Mouse (Mus musculus): ENCODE results near the gene Cend1.
"Not testable (repeated sequence)": the region's sequence is repeated elsewhere in the genome, so short reads cannot be mapped to it uniquely, and the experiment has no call there.

Cend1 gene

GRCm38 (mm10) chr7:141426948-141427730 is 2.2 kb downstream of the Cend1 start:
- DNase-seq, result no peak

- DNase-seq, result no peak
Measured at GRCm38 (mm10) chr7:141423811-141424210, 5.5 kb downstream of the Cend1 start.

GRCm38 (mm10) chr7:141420030-141420702 is 9.1 kb downstream of the Cend1 start:
- no peak for DNase-seq

- peak; percentile 70 for DNase-seq
Measured at GRCm38 (mm10) chr7:141418970-141419369, 10.3 kb downstream of the Cend1 start.

- DNase-seq, result no peak
Measured at GRCm38 (mm10) chr7:141417731-141418681, 11.3 kb downstream of the Cend1 start.

- DNase-seq, result no peak
Measured at GRCm38 (mm10) chr7:141416144-141416841, 13.0 kb downstream of the Cend1 start.

- peak; percentile 100 for DNase-seq
Measured at GRCm38 (mm10) chr7:141413809-141414584, 15.3 kb downstream of the Cend1 start, which contains the start of gene Gatd1. Gene Gatd1, minus strand, starts transcription at chr7:141414136.

- DNase-seq, result no peak
Measured at GRCm38 (mm10) chr7:141413331-141413730, 16.0 kb downstream of the Cend1 start.

- DNase-seq, result no peak
Measured at GRCm38 (mm10) chr7:141411667-141412066, 17.6 kb downstream of the Cend1 start.

GRCm38 (mm10) chr7:141410631-141411030 is 18.7 kb downstream of the Cend1 start:
- no peak for DNase-seq

- peak; percentile 86 for DNase-seq
Measured at GRCm38 (mm10) chr7:141408833-141409232, 20.5 kb downstream of the Cend1 start.

- not testable (repeated sequence) for DNase-seq
Measured at GRCm38 (mm10) chr7:141407670-141408069, 21.6 kb downstream of the Cend1 start.

GRCm38 (mm10) chr7:141405466-141405865 is 23.8 kb downstream of the Cend1 start:
- DNase-seq, result no peak

- peak; percentile 56 for DNase-seq
Measured at GRCm38 (mm10) chr7:141403305-141403704, 26.0 kb downstream of the Cend1 start.

- no peak for DNase-seq
Measured at GRCm38 (mm10) chr7:141395348-141395747, 33.9 kb downstream of the Cend1 start.

- DNase-seq, result peak; percentile 77
Measured at GRCm38 (mm10) chr7:141394771-141395170, 34.5 kb downstream of the Cend1 start.

- no peak for DNase-seq
Measured at GRCm38 (mm10) chr7:141394158-141394557, 35.1 kb downstream of the Cend1 start.

- no peak for DNase-seq
Measured at GRCm38 (mm10) chr7:141392552-141393222, 36.6 kb downstream of the Cend1 start.

- peak; percentile 92 for DNase-seq
Measured at GRCm38 (mm10) chr7:141391625-141392551, 37.4 kb downstream of the Cend1 start, which contains the start of gene Taldo1. Gene Taldo1, plus strand, starts transcription at chr7:141392199.
